Comparison of ENCODE assay signal across 9 mouse cellular contexts in the genomic region with DNA sequence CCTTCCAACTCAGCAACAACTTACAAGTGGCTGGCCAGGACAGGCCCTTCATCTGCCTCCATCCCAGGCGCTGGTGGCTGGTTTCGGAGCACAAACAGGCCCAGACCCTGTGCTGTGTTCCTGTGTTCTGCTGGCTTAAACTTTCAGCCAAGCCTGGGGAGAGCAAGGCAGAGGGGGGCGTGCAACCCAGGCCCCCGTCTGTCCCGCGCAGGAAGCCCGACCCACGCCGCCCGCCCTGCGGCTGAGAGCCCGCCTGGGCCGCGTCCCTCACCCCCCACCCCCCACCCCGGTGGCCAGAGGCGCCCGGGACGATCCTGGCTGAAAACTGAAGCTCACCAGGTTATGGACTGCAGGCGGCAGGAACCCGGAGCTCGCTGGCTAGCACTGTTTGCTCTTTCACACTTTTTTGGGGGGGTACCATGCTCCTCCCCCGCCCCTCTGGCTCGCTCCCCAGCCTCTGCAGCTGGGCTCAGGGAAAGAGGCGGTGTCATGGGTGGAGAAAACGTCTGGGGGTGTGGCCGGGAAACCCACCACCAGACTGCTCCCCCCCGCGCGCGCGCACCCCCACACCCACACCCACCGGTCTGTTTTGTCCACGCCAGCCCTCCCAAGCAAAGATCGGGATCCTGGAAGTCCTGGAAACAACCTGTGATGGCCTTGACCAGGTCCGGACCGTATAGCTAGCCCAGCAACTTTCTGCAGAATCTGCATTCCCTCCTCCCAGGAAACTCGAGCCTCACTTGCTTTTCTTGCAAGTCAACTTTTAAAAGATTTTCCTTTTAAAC. TPM values are rescaled to one million over a fixed set of nuclear protein-coding genes. Genes with fewer than 3 reads are reported as not detected.
DNase-seq lines count a peak whose midpoint lies in the region; ATAC-seq and TF ChIP-seq lines count a peak whose summit lies in the region.
"Had no signal": no experiment of that assay in that cellular context is flagged by ENCODE, and none has a peak within 500 bp of the region (broad histone marks: within the 10 kb centered on the region; RNA-seq: fewer than 3 reads in every experiment).

A gene (minus strand): TSS at position 739 of the 785 bp plus-strand sequence.

- peak; percentile 97 for ATAC-seq in kidney, embryonic 14.5 days (ENCODE audit: low FRiP score, low TSS enrichment)
- peak; percentile 93 for ATAC-seq in hindbrain, embryonic 14.5 days (ENCODE audit: low FRiP score)
- 0 out of 2 replicates have a peak, but pooled peaks have one; percentile 42 for ATAC-seq in liver, embryonic 15.5 days (ENCODE audit: insufficient read depth)
- peak; percentile 92 for ATAC-seq in neural tube, embryonic 14.5 days (ENCODE audit: low read depth)
- ATAC-seq in activated CD4-positive, CD25-positive, alpha-beta regulatory T cell, adult 4 months: no peak

- no peaks in the 10 kb centered on the region for H3K36me3 ChIP-seq in kidney, embryonic 14.5 days (ENCODE audit: control insufficient read depth, insufficient read depth, low read length)
- H3K36me3 ChIP-seq in hindbrain, embryonic 14.5 days (replicated peaks; ENCODE audit: control insufficient read depth, insufficient read depth): no peaks in the 10 kb centered on the region
- H3K36me3 ChIP-seq in liver, embryonic 15.5 days (replicated peaks): no peaks in the 10 kb centered on the region
- no peaks in the 10 kb centered on the region for H3K36me3 ChIP-seq in neural tube, embryonic 14.5 days (ENCODE audit: control insufficient read depth, insufficient read depth, low read length)
- H3K36me3 ChIP-seq: G1E had no signal

- H3K9me3 ChIP-seq in kidney, embryonic 14.5 days (ENCODE audit: control insufficient read depth, low read length): peaks cover 6% of the 10 kb centered on the region
- no peaks in the 10 kb centered on the region for H3K9me3 ChIP-seq in hindbrain, embryonic 14.5 days (ENCODE audit: control insufficient read depth, low read length)
- no peaks in the 10 kb centered on the region for H3K9me3 ChIP-seq in liver, embryonic 15.5 days (replicated peaks)
- no peaks in the 10 kb centered on the region for H3K9me3 ChIP-seq in neural tube, embryonic 14.5 days (ENCODE audit: control insufficient read depth, low read length)

- DNase-seq in kidney, adult 18-20 months: no peak
- peak; percentile 76 for DNase-seq in brain, embryonic 14.5 days (ENCODE audit: low read depth)
- DNase-seq in gastrocnemius, postnatal 14 days: peak; percentile 76
- peak; percentile 29 for DNase-seq in hindbrain, embryonic 14.5 days (ENCODE audit: low spot score)

- intact Hi-C loops in gastrocnemius, postnatal 14 days (cut with DNase I; ENCODE audit: low total_unique reads): no loop called here

- WGBS in kidney, embryonic 14.5 days: 1% methylated on average over 33 of the region's 37 CpGs
- WGBS in hindbrain, embryonic 14.5 days: under 1% methylated on average over 35 of the region's 37 CpGs
- WGBS in liver, embryonic 15.5 days (ENCODE audit: insufficient replicate concordance): under 1% methylated on average over 37 of the region's 37 CpGs
- 1% methylated on average over 37 of the region's 37 CpGs for WGBS in neural tube, embryonic 14.5 days

- H3K4me3 ChIP-seq in kidney, embryonic 14.5 days (ENCODE audit: low read length): peak within 1 kb of the TSS; percentile 62
- H3K4me3 ChIP-seq in hindbrain, embryonic 14.5 days (replicated peaks; ENCODE audit: low read length): peak within 1 kb of the TSS; percentile 63
- peak within 1 kb of the TSS; percentile 49 for H3K4me3 ChIP-seq in liver, embryonic 15.5 days (replicated peaks)
- peak within 1 kb of the TSS; percentile 52 for H3K4me3 ChIP-seq in neural tube, embryonic 14.5 days (ENCODE audit: low read depth, low read length)

- peak within 1 kb of the TSS; percentile 79 for H3K9ac ChIP-seq in kidney, embryonic 14.5 days (ENCODE audit: low read depth, low read length)
- peak within 1 kb of the TSS; percentile 61 for H3K9ac ChIP-seq in hindbrain, embryonic 14.5 days
- H3K9ac ChIP-seq in liver, embryonic 15.5 days: no peak within 1 kb of the TSS
- H3K9ac ChIP-seq in neural tube, embryonic 14.5 days (replicated peaks; ENCODE audit: low read depth, low read length): peak within 1 kb of the TSS; percentile 62

- TF ChIP-seq CTCF in brain, embryonic 14.5 days (IDR thresholded peaks at IDR 0.05; ENCODE audit: borderline replicate concordance, extremely low read depth, insufficient read depth, insufficient read length): no peak

- H3K4me1 ChIP-seq in kidney, embryonic 14.5 days (ENCODE audit: control insufficient read depth, insufficient read depth, low read length): no peaks in the 10 kb centered on the region
- no peaks in the 10 kb centered on the region; the same call in 1 of the 2 replicates for H3K4me1 ChIP-seq in hindbrain, embryonic 14.5 days (replicated peaks; ENCODE audit: control insufficient read depth, insufficient read depth, low read length)
- H3K4me1 ChIP-seq in liver, embryonic 15.5 days (replicated peaks): no peaks in the 10 kb centered on the region
- H3K4me1 ChIP-seq in neural tube, embryonic 14.5 days (ENCODE audit: control insufficient read depth, insufficient read depth, low read length): no peaks in the 10 kb centered on the region

- no peak for TF ChIP-seq POLR2A in brain, embryonic 14.5 days (IDR thresholded peaks at IDR 0.05; ENCODE audit: borderline replicate concordance, extremely low read depth, insufficient read depth, insufficient read length, poor library complexity, severe bottlenecking)

- H3K27ac ChIP-seq in kidney, embryonic 14.5 days (ENCODE audit: low read depth, low read length): peak within 1 kb of the TSS; percentile 65; the same call in 1 of the 2 replicates
- peak within 1 kb of the TSS; percentile 16; the same call in 1 of the 2 replicates for H3K27ac ChIP-seq in hindbrain, embryonic 14.5 days
- H3K27ac ChIP-seq in liver, embryonic 15.5 days (replicated peaks): no peak within 1 kb of the TSS
- H3K27ac ChIP-seq in neural tube, embryonic 14.5 days (ENCODE audit: low read depth, low read length): 0 out of 2 replicates have a peak within 1 kb of the TSS, but pooled peaks have one; percentile 28

- H3K4me2 ChIP-seq in kidney, embryonic 14.5 days (replicated peaks; ENCODE audit: low read depth, low read length): peak within 1 kb of the TSS; percentile 57
- H3K4me2 ChIP-seq in hindbrain, embryonic 14.5 days (replicated peaks): peak within 1 kb of the TSS; percentile 81
- H3K4me2 ChIP-seq in liver, embryonic 15.5 days: peak within 1 kb of the TSS; percentile 65
- H3K4me2 ChIP-seq in neural tube, embryonic 14.5 days (ENCODE audit: low read depth, low read length): peak within 1 kb of the TSS; percentile 97

- H3K27me3 ChIP-seq in kidney, embryonic 14.5 days (ENCODE audit: control insufficient read depth, insufficient read depth, low read length): no peaks in the 10 kb centered on the region
- no peaks in the 10 kb centered on the region for H3K27me3 ChIP-seq in hindbrain, embryonic 14.5 days (ENCODE audit: control insufficient read depth, insufficient read depth, low read length)
- no peaks in the 10 kb centered on the region for H3K27me3 ChIP-seq in liver, embryonic 15.5 days
- H3K27me3 ChIP-seq in neural tube, embryonic 14.5 days (ENCODE audit: control insufficient read depth, insufficient read depth, low read length): no peaks in the 10 kb centered on the region

RNA-seq across cellular contexts. Expression of the gene that starts here (rescaled TPM):
- 13.7 and 14.5 TPM in 2 replicates for polyA plus RNA-seq in kidney, embryonic 14.5 days (2014; fragmentation: Nextera tagmentation; extraction: Ambion mirVana)
- 1.3 and 2.4 TPM in 2 replicates for polyA plus RNA-seq in brain, embryonic 14.5 days (2012; rRNA removed)
- total RNA-seq in gastrocnemius, postnatal 14 days (2021): 1 to 10 TPM; 1.1 to 1.6 TPM
- polyA plus RNA-seq in hindbrain, embryonic 14.5 days (2014; fragmentation: Nextera tagmentation; extraction: Ambion mirVana): 2.9 and 3.7 TPM in 2 replicates
- polyA plus RNA-seq in liver, embryonic 15.5 days (2015; fragmentation: Nextera tagmentation; extraction: Ambion mirVana): 0.64 and 0.79 TPM in 2 replicates
- 1.3 and 3.5 TPM in 2 replicates for polyA plus RNA-seq in neural tube, embryonic 14.5 days (2014; fragmentation: Nextera tagmentation; extraction: Ambion mirVana)
- polyA plus RNA-seq in activated CD4-positive, CD25-positive, alpha-beta regulatory T cell, adult 4 months (2017; shearing (Covaris generic)): not detected
- polyA plus RNA-seq: G1E had no signal

Comparison
In these comparisons a context has a peak if more than half of its experiments do, and no peak if none do; other contexts are left out.
1. Peak in ATAC-seq, H3K4me3 ChIP-seq and H3K4me2 ChIP-seq in liver, embryonic 15.5 days; RNA of the gene not detected or under 1 TPM.